Mouse (Mus musculus) midbrain, embryonic 14.5 days (tissue): Measurements from ENCODE around the gene Rergl. TPM values are rescaled to one million over a fixed set of nuclear protein-coding genes. Genes with fewer than 3 reads are reported as not detected.

Source experiments
- ATAC-seq: fragments of 200-750 bp; cut with Nextera tagmentation; 2 replicates; pipeline ENCODE4 v1.8.0; 2017; ENCODE audit warnings: moderate number of reproducible peaks, moderate library complexity; ENCODE audit not compliant: low FRiP score, low TSS enrichment
- DNase-seq: peaks from one replicate; pipeline ENCODE4 v3.0.0-alpha.2; 2015
- H3K27ac ChIP-seq: fragments of 300-500 bp; sonication (generic); replicated peaks from 2 replicates; pipeline ENCODE4 v1.5.1; 2014; ENCODE audit warnings: mild to moderate bottlenecking, low read depth, low read length, moderate library complexity
- H3K27me3 ChIP-seq: fragments of 300-500 bp; sonication (generic); 2 replicates; pipeline ENCODE4 v1.6.1; 2014; ENCODE audit warnings: low read length, control low read depth, mixed read lengths; ENCODE audit not compliant: control insufficient read depth, insufficient read depth
- H3K36me3 ChIP-seq: fragments of 300-500 bp; sonication (generic); 2 replicates; pipeline ENCODE4 v1.6.1; 2014; ENCODE audit warnings: low read length, control low read depth; ENCODE audit not compliant: control insufficient read depth, insufficient read depth
- H3K4me1 ChIP-seq: fragments of 300-500 bp; sonication (generic); 2 replicates; pipeline ENCODE4 v1.6.1; 2014; ENCODE audit warnings: mild to moderate bottlenecking, antibody characterized with exemption, low read length, control low read depth; ENCODE audit not compliant: control insufficient read depth, insufficient read depth
- H3K4me2 ChIP-seq: fragments of 300-500 bp; sonication (generic); 2 replicates; pipeline ENCODE4 v1.6.1; 2014; ENCODE audit warnings: mild to moderate bottlenecking, low read length, moderate library complexity
- H3K4me3 ChIP-seq: fragments of 300-500 bp; sonication (generic); replicated peaks from 2 replicates; pipeline ENCODE4 v1.5.1; 2014; ENCODE audit warnings: low read depth, low read length
- H3K9ac ChIP-seq: fragments of 300-500 bp; sonication (generic); replicated peaks from 2 replicates; pipeline ENCODE4 v1.6.1; 2014; ENCODE audit warnings: mild to moderate bottlenecking, low read length, moderate library complexity
- H3K9me3 ChIP-seq: fragments of 300-500 bp; sonication (generic); 2 replicates; pipeline ENCODE4 v1.6.1; 2016; ENCODE audit warnings: low read length, control low read depth, mixed read lengths; ENCODE audit not compliant: control insufficient read depth
- WGBS: fragments of 180-500 bp; shearing (Covaris S2); extraction: QIAGEN DNeasy Blood & Tissue Kit; methylation state at CpG from one replicate; pipeline ENCODE4 v1.1.7; 2014; 5-methylcytosine and 5-hydroxymethylcytosine counted together
- polyA plus RNA-seq: library from polyadenylated mRNA; unstranded; fragments of >200 nt; fragmentation: Nextera tagmentation; extraction: Ambion mirVana; gene quantifications from 2 replicates; pipeline ENCODE4 v1.2.1, GENCODE M21; 2014

Gene Rergl
- polyA plus RNA-seq, result not detected in 2 replicates

GRCm38 (mm10) chr6:139501876-139502275 is at the start of gene Rergl:
Gene Rergl (minus strand): TSS chr6:139501976.
- no peaks in the 10 kb centered on the region for H3K36me3 ChIP-seq
- no peak within 1 kb of the TSS for H3K9ac ChIP-seq
- no peak within 1 kb of the TSS for H3K27ac ChIP-seq
- ATAC-seq (no peak), DNase-seq (no peak)
- no peaks in the 10 kb centered on the region for H3K27me3 ChIP-seq
- H3K9me3 ChIP-seq, result no peaks in the 10 kb centered on the region
- H3K4me1 ChIP-seq, result no peaks in the 10 kb centered on the region
- no peak within 1 kb of the TSS for H3K4me2 ChIP-seq
- no peak within 1 kb of the TSS for H3K4me3 ChIP-seq
- WGBS, result 34% methylated on average over 1 of the region's 1 CpGs

DNA sequence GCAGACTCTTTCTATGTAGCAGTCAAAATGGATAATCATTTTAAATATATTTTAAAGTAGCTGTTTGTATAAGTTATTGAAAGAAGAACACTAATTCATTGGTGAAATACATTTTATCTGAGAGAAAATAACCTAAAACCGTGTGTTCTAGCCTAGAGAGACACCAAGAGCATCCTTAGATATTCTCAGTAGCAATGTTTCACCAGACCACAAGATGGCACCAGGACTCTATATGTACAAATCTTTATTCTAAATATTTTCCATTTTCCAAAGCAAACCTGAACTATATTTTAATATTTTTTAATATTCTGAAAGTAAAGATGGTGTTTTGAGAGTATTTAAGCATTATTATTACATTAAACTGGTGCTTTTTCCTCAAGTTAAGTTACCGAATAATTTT is 36.7 kb upstream of the Rergl start:
- no peak overlapping the region for H3K9ac ChIP-seq
- H3K4me3 ChIP-seq, result no peak overlapping the region
- no peaks in the 10 kb centered on the region for H3K36me3 ChIP-seq
- no peak for ATAC-seq
- H3K27me3 ChIP-seq, result no peaks in the 10 kb centered on the region
- no peaks in the 10 kb centered on the region for H3K4me1 ChIP-seq
- WGBS, result 68% methylated on average over 2 of the region's 2 CpGs
- DNase-seq, result peak; percentile 76
- no peaks in the 10 kb centered on the region for H3K9me3 ChIP-seq
- H3K4me2 ChIP-seq, result no peak overlapping the region
- no peak overlapping the region for H3K27ac ChIP-seq

- Histone ChIP-seq H3K27ac (no peak overlapping the region), H3K9ac (no peak overlapping the region), H3K9me3 (no peaks in the 10 kb centered on the region), H3K4me2 (no peak overlapping the region), H3K36me3 (no peaks in the 10 kb centered on the region), H3K27me3 (no peaks in the 10 kb centered on the region), H3K4me3 (no peak overlapping the region), H3K4me1 (no peaks in the 10 kb centered on the region)
- DNase-seq (no peak), ATAC-seq (no peak)
Measured at GRCm38 (mm10) chr6:139525406-139525805, 23.6 kb upstream of the Rergl start.

DNA sequence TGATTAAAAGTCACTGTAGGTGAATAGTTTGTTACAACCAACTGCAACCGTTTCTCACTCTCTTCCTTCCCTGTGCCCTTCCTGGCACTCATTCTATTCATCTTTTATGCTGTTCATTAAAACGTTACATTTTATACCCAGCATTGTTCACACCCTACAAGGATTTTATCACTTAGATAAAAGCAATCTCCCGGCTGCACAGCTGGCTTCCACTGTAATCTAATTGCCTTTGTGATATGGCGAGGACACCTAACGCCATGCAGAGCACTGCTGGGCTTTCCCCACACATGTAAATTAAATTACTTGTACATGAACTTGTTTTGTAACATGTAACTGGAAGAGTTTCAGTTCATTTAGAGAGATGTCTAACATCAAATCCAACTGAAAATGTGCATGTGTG is 22.5 kb upstream of the Rergl start:
- Histone ChIP-seq H3K9ac (no peak overlapping the region), H3K27me3 (no peaks in the 10 kb centered on the region), H3K4me1 (no peaks in the 10 kb centered on the region), H3K36me3 (no peaks in the 10 kb centered on the region), H3K27ac (no peak overlapping the region), H3K4me3 (no peak overlapping the region), H3K9me3 (no peaks in the 10 kb centered on the region), H3K4me2 (no peak overlapping the region)
- WGBS, result 29% methylated on average over 5 of the region's 5 CpGs
- DNase-seq, result peak; percentile 17
- ATAC-seq, result no peak

DNA sequence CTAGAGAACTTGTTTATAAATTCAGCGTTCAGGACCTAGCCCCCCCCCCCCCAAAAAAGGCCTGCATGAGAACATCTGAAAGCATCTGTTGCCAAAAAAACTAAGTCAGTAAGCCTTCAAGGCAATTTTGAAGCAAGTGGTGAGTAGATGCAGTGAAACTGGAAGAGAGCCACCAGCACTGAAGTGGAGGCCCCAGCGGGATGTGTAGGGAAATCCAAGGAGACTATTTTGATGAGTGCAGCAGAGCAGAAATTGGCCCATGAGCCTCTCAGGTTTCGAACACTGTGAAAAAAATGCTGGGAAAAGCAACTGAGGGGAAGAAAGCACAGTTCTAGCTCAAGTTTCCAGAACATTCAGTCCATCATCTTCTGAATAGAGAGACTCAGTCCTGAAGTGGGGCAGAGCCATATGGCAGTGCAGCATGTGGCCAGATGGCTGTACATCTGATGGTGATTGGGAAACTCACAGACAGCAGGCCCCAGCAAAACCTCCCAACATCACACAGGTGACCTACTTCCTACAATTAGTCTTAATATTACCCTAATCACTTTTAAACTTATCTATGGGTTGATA is 13.2 kb upstream of the Rergl start:
- no peaks in the 10 kb centered on the region for H3K9me3 ChIP-seq
- no peaks in the 10 kb centered on the region for H3K36me3 ChIP-seq
- no peak overlapping the region for H3K4me2 ChIP-seq
- no peaks in the 10 kb centered on the region for H3K4me1 ChIP-seq
- no peak overlapping the region for H3K9ac ChIP-seq
- H3K4me3 ChIP-seq, result no peak overlapping the region
- DNase-seq, result no peak
- no peaks in the 10 kb centered on the region for H3K27me3 ChIP-seq
- H3K27ac ChIP-seq, result no peak overlapping the region
- no peak for ATAC-seq
- 92% methylated on average over 3 of the region's 3 CpGs for WGBS

DNA sequence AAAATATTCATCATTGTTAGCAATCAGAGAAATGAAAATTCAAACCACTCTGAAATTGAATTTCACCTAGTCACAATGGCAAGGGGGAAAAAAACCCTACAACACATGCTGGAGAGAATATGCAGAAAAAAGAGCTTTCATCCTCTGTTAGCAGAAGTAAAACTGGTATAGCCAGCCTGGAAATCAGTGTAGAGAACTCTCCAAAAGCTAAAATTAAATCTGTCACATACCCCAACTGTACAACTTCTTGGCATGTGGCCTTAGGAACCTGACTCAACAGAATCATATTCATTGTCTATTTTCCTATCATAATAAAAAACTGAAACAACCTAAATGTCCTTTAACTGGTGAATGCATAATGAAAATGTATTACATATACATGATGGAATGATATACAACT is 22.0 kb downstream of the Rergl start:
- Histone ChIP-seq H3K36me3 (no peaks in the 10 kb centered on the region), H3K4me1 (no peaks in the 10 kb centered on the region), H3K27me3 (no peaks in the 10 kb centered on the region), H3K4me3 (no peak overlapping the region), H3K9ac (no peak overlapping the region), H3K9me3 (no peaks in the 10 kb centered on the region), H3K4me2 (no peak overlapping the region), H3K27ac (no peak overlapping the region)
- ATAC-seq (no peak), DNase-seq (no peak)

DNA sequence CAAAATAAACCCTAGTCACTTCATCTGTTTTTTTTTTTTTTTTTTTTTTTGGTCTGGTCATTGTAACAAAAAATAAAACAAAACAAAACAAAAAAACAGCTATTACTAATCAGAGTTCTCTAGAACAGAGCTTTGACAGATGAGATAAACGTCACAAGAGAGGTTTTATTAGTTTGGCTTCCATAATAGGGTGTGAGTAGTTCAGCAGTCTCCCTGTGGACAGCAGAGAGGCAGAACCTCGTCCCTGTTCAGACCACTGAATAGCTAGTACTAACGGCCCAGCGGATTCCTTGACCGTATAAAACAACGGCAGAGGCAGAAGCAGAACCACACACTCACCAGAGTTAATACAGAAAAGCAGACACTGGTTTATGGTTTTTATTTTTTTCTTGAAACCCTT is 36.8 kb downstream of the Rergl start:
- no peak overlapping the region for H3K4me2 ChIP-seq
- H3K27ac ChIP-seq, result no peak overlapping the region
- DNase-seq, result no peak
- ATAC-seq, result no peak
- no peaks in the 10 kb centered on the region for H3K36me3 ChIP-seq
- H3K4me1 ChIP-seq, result no peaks in the 10 kb centered on the region
- no peaks in the 10 kb centered on the region for H3K9me3 ChIP-seq
- H3K4me3 ChIP-seq, result no peak overlapping the region
- 79% methylated on average over 6 of the region's 6 CpGs for WGBS
- H3K27me3 ChIP-seq, result no peaks in the 10 kb centered on the region
- no peak overlapping the region for H3K9ac ChIP-seq

- H3K27ac ChIP-seq, result no peak overlapping the region
- H3K9me3 ChIP-seq, result no peaks in the 10 kb centered on the region
- no peaks in the 10 kb centered on the region for H3K36me3 ChIP-seq
- 88% methylated on average over 2 of the region's 2 CpGs for WGBS
- H3K9ac ChIP-seq, result no peak overlapping the region
- ATAC-seq (no peak), DNase-seq (no peak)
- H3K4me2 ChIP-seq, result no peak overlapping the region
- H3K4me1 ChIP-seq, result no peaks in the 10 kb centered on the region
- H3K4me3 ChIP-seq, result no peak overlapping the region
- H3K27me3 ChIP-seq, result no peaks in the 10 kb centered on the region
Measured at GRCm38 (mm10) chr6:139464292-139464691, 37.5 kb downstream of the Rergl start.

DNA sequence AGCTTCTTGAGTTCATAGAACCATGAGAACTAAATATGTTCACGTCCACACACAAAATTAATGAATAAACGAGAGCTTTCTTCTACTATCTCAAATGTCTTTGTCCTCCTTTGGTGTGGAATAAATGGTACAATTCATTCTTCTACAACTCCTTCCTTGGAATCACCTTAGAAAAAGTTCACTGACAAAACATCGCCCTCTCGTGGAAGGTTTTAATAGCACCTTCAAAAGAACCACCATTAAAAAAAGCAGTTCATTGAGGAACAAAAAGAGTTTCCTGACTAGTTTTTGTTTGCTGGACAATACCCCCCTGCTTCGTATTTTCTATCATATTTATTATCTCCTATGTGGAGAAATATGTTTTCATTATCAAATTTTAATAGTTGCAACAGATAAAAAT is 40.7 kb downstream of the Rergl start:
- H3K9ac ChIP-seq, result no peak overlapping the region
- no peak overlapping the region for H3K4me2 ChIP-seq

More for the DNA sequence above, 40.7 kb downstream of the Rergl start:
- no peaks in the 10 kb centered on the region for H3K27me3 ChIP-seq
- H3K4me1 ChIP-seq, result no peaks in the 10 kb centered on the region
- no peak overlapping the region for H3K4me3 ChIP-seq
- no peaks in the 10 kb centered on the region for H3K9me3 ChIP-seq
- ATAC-seq, result no peak
- WGBS, result 37% methylated on average over 5 of the region's 5 CpGs
- DNase-seq, result peak; percentile 63
- no peaks in the 10 kb centered on the region for H3K36me3 ChIP-seq
- H3K27ac ChIP-seq, result no peak overlapping the region
